Mouse (Mus musculus): ENCODE results near the gene Frmpd4. TPM values are rescaled to one million over a fixed set of nuclear protein-coding genes. Genes with fewer than 3 reads are reported as not detected.
A peak's percentile ranks its signal among the peaks of the same experiment; 100 is the strongest.

The Frmpd4 gene
- polyA plus RNA-seq, 1 experiment from 2014 or later: not detected

- no peaks in the 10 kb centered on the region for H3K36me3 ChIP-seq
- H3K9me3 ChIP-seq (replicated peaks): no peaks in the 10 kb centered on the region
- H3K27me3 ChIP-seq (replicated peaks): no peaks in the 10 kb centered on the region
- no peak overlapping the region for H3K9ac ChIP-seq
- no peak overlapping the region for H3K4me2 ChIP-seq
- H3K4me3 ChIP-seq: no peak overlapping the region
- no peaks in the 10 kb centered on the region for H3K4me1 ChIP-seq
- H3K27ac ChIP-seq: no peak overlapping the region
- ATAC-seq: no peak
Observed at GRCm38 (mm10) chrX:168338212-168338611, 238.8 kb downstream of the Frmpd4 start.

DNA sequence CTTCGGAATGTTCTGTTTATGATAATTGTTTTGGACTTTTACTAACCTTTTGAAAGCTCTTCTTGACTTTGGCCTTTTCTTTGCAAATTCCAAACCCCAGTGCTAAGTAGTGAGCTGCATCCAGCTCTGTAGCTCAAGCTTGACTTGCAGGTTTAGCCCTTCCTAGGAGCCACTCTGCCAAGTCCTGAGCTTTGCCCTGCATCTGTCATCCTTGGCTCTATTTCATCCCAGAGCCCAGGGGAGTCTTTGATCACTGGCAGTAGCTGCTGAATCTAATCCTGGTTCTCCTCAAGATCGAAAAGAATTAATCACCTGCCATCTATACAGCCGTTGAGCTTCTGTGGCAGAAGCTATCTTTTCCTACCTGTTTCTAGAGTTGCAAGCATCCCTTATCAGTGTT, 251.9 kb downstream of the Frmpd4 start:
- H3K27me3 ChIP-seq (replicated peaks): peaks cover 2% of the 10 kb centered on the region; the same call in 1 of the 2 replicates
- H3K4me1 ChIP-seq: no peaks in the 10 kb centered on the region
- no peak overlapping the region for H3K9ac ChIP-seq
- no peaks in the 10 kb centered on the region for H3K36me3 ChIP-seq
- H3K4me2 ChIP-seq: no peak overlapping the region
- no peaks in the 10 kb centered on the region for H3K9me3 ChIP-seq (replicated peaks)
- no peak overlapping the region for H3K27ac ChIP-seq
- WGBS (ENCODE audit: insufficient replicate concordance): 69% methylated on average over 3 of the region's 3 CpGs
- no peak overlapping the region for H3K4me3 ChIP-seq
- no peak for ATAC-seq

- H3K4me3 ChIP-seq: no peak overlapping the region
- H3K4me1 ChIP-seq: no peaks in the 10 kb centered on the region
- H3K4me2 ChIP-seq: no peak overlapping the region
- H3K36me3 ChIP-seq: no peaks in the 10 kb centered on the region
- no peak overlapping the region for H3K9ac ChIP-seq
- no peaks in the 10 kb centered on the region for H3K27me3 ChIP-seq (replicated peaks)
- ATAC-seq: no peak
- no peak overlapping the region for H3K27ac ChIP-seq
- no peaks in the 10 kb centered on the region for H3K9me3 ChIP-seq (replicated peaks)
- 45% methylated on average over 1 of the region's 1 CpGs for WGBS (ENCODE audit: insufficient replicate concordance)
Observed at GRCm38 (mm10) chrX:168312158-168312557, 264.9 kb downstream of the Frmpd4 start.

- H3K9ac ChIP-seq: no peak overlapping the region
- WGBS (ENCODE audit: insufficient replicate concordance): 8% methylated on average over 1 of the region's 1 CpGs
- H3K27me3 ChIP-seq (replicated peaks): no peaks in the 10 kb centered on the region
- no peaks in the 10 kb centered on the region for H3K36me3 ChIP-seq
- no peak overlapping the region for H3K27ac ChIP-seq
- H3K4me3 ChIP-seq: no peak overlapping the region
- H3K4me2 ChIP-seq: no peak overlapping the region
- H3K4me1 ChIP-seq: no peaks in the 10 kb centered on the region
- no peaks in the 10 kb centered on the region for H3K9me3 ChIP-seq (replicated peaks)
- no peak for ATAC-seq
Observed at GRCm38 (mm10) chrX:168310143-168310542, 266.9 kb downstream of the Frmpd4 start.

GRCm38 (mm10) chrX:168292506-168292905, 284.5 kb downstream of the Frmpd4 start:
- Histone ChIP-seq H3K4me3 (no peak overlapping the region), H3K36me3 (no peaks in the 10 kb centered on the region), H3K4me2 (no peak overlapping the region), H3K9ac (no peak overlapping the region), H3K27me3 (replicated peaks) (no peaks in the 10 kb centered on the region), H3K27ac (no peak overlapping the region), H3K4me1 (no peaks in the 10 kb centered on the region), H3K9me3 (replicated peaks) (no peaks in the 10 kb centered on the region)
- 72% methylated on average over 3 of the region's 3 CpGs for WGBS (ENCODE audit: insufficient replicate concordance)
- ATAC-seq: no peak

GRCm38 (mm10) chrX:168207034-168207433, 370.0 kb downstream of the Frmpd4 start:
- Histone ChIP-seq H3K4me1 (no peaks in the 10 kb centered on the region), H3K9me3 (replicated peaks) (no peaks in the 10 kb centered on the region), H3K4me3 (no peak overlapping the region), H3K27ac (no peak overlapping the region), H3K27me3 (replicated peaks) (no peaks in the 10 kb centered on the region), H3K36me3 (no peaks in the 10 kb centered on the region), H3K4me2 (no peak overlapping the region), H3K9ac (no peak overlapping the region)
- no peak for ATAC-seq
- 55% methylated on average over 3 of the region's 3 CpGs for WGBS (ENCODE audit: insufficient replicate concordance)

DNA sequence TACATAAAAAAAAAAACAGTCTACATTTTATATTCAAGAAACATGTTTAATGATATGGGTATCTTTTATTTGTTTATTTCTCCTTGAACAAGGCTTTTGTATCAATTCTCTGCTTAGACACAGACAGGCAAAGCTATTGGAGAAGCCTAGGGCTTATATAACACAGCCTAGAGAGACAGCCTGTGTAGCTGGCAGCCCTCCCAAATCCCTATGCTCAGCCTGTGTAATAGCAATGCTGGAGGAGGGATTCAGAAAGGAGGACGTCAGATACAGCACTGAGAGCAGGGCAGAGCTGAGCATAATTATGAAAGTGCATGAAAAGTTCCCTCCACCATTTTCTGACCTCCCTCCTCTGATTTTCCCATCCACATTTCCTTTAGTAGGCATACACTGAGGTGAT, 385.1 kb downstream of the Frmpd4 start:
- no peak for ATAC-seq

DNA sequence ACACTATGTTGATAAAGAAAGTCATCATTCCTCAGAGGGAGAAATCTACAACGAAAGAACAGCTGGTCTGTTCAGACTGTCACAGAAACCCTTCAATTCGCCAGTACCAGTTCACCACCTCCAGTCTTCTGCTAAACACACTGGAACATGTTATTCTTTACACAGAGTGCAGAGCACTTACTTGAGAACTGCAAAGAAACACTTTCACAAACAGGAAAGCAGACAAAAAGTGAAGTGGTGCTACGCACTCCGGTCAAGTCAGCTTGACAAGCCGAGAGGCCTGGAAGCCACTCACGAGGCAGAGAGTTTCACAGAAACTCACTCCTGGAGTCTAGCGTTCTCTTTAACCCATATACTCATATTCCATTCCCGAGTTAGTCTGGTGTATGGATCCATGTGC, 387.5 kb downstream of the Frmpd4 start:
- no peak for ATAC-seq
- Histone ChIP-seq H3K4me1 (no peaks in the 10 kb centered on the region), H3K36me3 (no peaks in the 10 kb centered on the region), H3K4me3 (no peak overlapping the region), H3K4me2 (no peak overlapping the region), H3K27ac (no peak overlapping the region), H3K9me3 (replicated peaks) (no peaks in the 10 kb centered on the region), H3K9ac (no peak overlapping the region), H3K27me3 (replicated peaks) (no peaks in the 10 kb centered on the region)
- WGBS (ENCODE audit: insufficient replicate concordance): 63% methylated on average over 8 of the region's 8 CpGs

More for the DNA sequence above, 385.1 kb downstream of the Frmpd4 start:
- no peaks in the 10 kb centered on the region for H3K27me3 ChIP-seq (replicated peaks)
- H3K36me3 ChIP-seq: no peaks in the 10 kb centered on the region
- no peak overlapping the region for H3K27ac ChIP-seq
- H3K4me1 ChIP-seq: no peaks in the 10 kb centered on the region
- 39% methylated on average over 1 of the region's 1 CpGs for WGBS (ENCODE audit: insufficient replicate concordance)
- H3K9me3 ChIP-seq (replicated peaks): no peaks in the 10 kb centered on the region
- H3K9ac ChIP-seq: no peak overlapping the region
- H3K4me3 ChIP-seq: no peak overlapping the region
- no peak overlapping the region for H3K4me2 ChIP-seq

DNA sequence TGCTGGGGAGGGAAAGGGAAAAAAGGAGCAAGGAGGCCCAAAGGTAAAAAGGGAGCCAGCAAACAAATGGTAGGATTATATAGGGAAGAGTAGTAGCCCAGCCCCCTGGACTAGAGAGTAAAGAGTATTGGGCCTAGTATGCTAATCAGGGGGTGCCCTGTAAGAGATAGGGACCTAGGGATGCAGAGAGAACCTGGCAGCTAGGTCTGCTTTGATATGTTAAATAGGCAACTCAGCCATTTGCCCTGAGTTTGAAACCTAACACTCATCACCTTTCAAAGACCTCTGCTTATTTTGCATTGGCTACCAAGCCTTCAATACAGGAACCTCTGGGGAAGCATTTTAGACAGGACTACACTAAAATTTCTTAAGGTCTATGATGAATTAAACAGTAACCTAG, 414.0 kb downstream of the Frmpd4 start:
- no peak overlapping the region for H3K4me3 ChIP-seq
- ATAC-seq: no peak
- H3K4me2 ChIP-seq: no peak overlapping the region
- H3K27me3 ChIP-seq (replicated peaks): no peaks in the 10 kb centered on the region
- no peaks in the 10 kb centered on the region for H3K4me1 ChIP-seq
- no peaks in the 10 kb centered on the region for H3K36me3 ChIP-seq
- H3K9me3 ChIP-seq (replicated peaks): no peaks in the 10 kb centered on the region
- H3K27ac ChIP-seq: no peak overlapping the region
- no peak overlapping the region for H3K9ac ChIP-seq

DNA sequence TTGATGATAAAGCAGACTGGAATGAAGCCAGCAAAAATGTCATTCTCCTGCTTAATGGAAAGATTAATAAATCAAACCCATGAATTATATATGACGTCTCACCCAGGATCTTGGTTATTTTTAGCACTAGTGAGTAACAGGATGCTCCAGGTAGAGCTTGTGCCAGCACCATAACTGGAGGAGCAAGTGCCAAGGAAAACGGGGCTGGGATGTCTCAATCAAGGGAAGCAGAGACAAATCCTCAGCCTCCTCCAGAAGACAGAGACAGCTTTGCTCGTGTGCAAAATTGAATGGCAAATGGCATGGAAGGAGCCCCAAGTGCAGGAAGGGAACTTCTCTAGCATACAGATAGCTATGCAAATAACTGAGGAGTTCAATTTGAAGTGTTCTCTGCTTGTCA, 418.2 kb downstream of the Frmpd4 start:
- Histone ChIP-seq H3K9ac (no peak overlapping the region), H3K27me3 (replicated peaks) (no peaks in the 10 kb centered on the region), H3K4me3 (no peak overlapping the region), H3K4me2 (no peak overlapping the region), H3K4me1 (no peaks in the 10 kb centered on the region), H3K36me3 (no peaks in the 10 kb centered on the region), H3K27ac (no peak overlapping the region), H3K9me3 (replicated peaks) (no peaks in the 10 kb centered on the region)
- ATAC-seq: no peak
- 45% methylated on average over 3 of the region's 3 CpGs for WGBS (ENCODE audit: insufficient replicate concordance)

- Histone ChIP-seq H3K4me1 (no peaks in the 10 kb centered on the region), H3K9me3 (replicated peaks) (no peaks in the 10 kb centered on the region), H3K27ac (no peak overlapping the region), H3K9ac (no peak overlapping the region), H3K27me3 (replicated peaks) (0 out of 2 replicates have a peak, but pooled peaks cover 4% of the 10 kb centered on the region), H3K4me3 (no peak overlapping the region), H3K36me3 (no peaks in the 10 kb centered on the region), H3K4me2 (no peak overlapping the region)
- no peak for ATAC-seq
Observed at GRCm38 (mm10) chrX:168141051-168141450, 436.0 kb downstream of the Frmpd4 start.

- H3K36me3 ChIP-seq: no peaks in the 10 kb centered on the region
- no peak overlapping the region for H3K9ac ChIP-seq
- no peaks in the 10 kb centered on the region for H3K9me3 ChIP-seq (replicated peaks)
- no peak overlapping the region for H3K4me2 ChIP-seq
- peaks cover 44% of the 10 kb centered on the region for H3K27me3 ChIP-seq (replicated peaks)
- 7% methylated on average over 8 of the region's 8 CpGs for WGBS (ENCODE audit: insufficient replicate concordance)
- no peak for ATAC-seq
- no peak overlapping the region for H3K27ac ChIP-seq
- no peak overlapping the region for H3K4me3 ChIP-seq
- no peaks in the 10 kb centered on the region for H3K4me1 ChIP-seq
Observed at GRCm38 (mm10) chrX:168124043-168124442, 453.0 kb downstream of the Frmpd4 start.

DNA sequence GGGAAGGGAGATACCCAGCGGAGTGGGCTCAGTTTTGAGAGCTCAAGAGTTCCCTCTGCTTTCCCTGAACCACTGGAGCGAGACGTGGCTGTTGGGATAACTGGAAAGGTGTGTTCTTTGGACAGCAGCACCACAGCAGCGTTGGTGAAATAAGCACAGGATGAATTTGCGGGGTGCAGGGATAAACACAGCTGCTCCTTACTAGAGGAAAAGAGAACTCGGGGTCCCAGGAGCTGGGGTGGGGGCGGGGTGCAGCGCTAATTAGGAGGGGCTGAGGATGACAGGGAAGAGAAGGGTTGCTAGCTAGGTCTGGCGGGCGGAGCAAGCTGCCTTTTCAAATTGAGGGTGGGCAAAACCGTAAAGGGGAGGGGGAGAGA, 453.5 kb downstream of the Frmpd4 start:
- no peak overlapping the region for H3K4me3 ChIP-seq
- H3K9ac ChIP-seq: no peak overlapping the region
- no peak for ATAC-seq
- H3K4me1 ChIP-seq: no peaks in the 10 kb centered on the region
- no peaks in the 10 kb centered on the region for H3K9me3 ChIP-seq (replicated peaks)
- WGBS (ENCODE audit: insufficient replicate concordance): 5% methylated on average over 11 of the region's 11 CpGs
- peak overlapping the region; percentile 37 for H3K4me2 ChIP-seq
- H3K27ac ChIP-seq: no peak overlapping the region
- H3K27me3 ChIP-seq (replicated peaks): peaks cover 44% of the 10 kb centered on the region
- H3K36me3 ChIP-seq: no peaks in the 10 kb centered on the region
